ENCODE assay signal across 8 mouse cellular contexts in the genomic region with DNA sequence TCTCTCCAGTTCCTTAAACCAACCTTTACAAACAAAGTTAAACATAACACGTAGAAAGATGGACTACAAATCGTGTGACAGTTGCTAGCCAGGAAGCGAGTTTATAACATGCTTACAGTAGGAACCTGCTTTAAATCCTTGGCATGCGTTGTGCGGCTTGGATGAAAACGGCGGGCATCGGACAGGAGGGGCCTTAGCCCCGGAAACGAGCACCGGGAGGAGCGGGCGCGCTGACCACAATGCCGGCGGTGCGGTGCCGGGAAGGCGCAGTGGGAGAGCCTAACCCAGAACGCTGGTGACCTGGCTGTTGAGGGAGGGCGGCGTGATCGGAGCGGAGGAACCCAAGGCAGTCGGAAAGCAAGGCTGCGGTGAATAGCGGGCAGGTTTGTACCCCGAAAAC. TPM values are rescaled to one million over a fixed set of nuclear protein-coding genes. Genes with fewer than 3 reads are reported as not detected.
DNase-seq lines count a peak whose midpoint lies in the region; ATAC-seq lines count a peak whose summit lies in the region.

No protein-coding gene starts in this region.

- H3K27me3 ChIP-seq in forebrain, embryonic 15.5 days = peaks cover 8% of the 10 kb centered on the region
- H3K27me3 ChIP-seq in kidney, embryonic 16.5 days (ENCODE audit: insufficient read depth, low read length) = peaks cover 11% of the 10 kb centered on the region
- peaks cover 30% of the 10 kb centered on the region for H3K27me3 ChIP-seq in midbrain, embryonic 10.5 days (ENCODE audit: low read depth, poor library complexity, severe bottlenecking)

- H3K4me2 ChIP-seq in forebrain, embryonic 15.5 days (replicated peaks) = peak overlapping the region; percentile 82
- H3K4me2 ChIP-seq in kidney, embryonic 16.5 days (replicated peaks; ENCODE audit: low read depth, low read length) = peak overlapping the region; percentile 86

- peak overlapping the region; percentile 59 for H3K9ac ChIP-seq in forebrain, embryonic 15.5 days (replicated peaks)
- peak overlapping the region; percentile 66 for H3K9ac ChIP-seq in kidney, embryonic 16.5 days (replicated peaks; ENCODE audit: low read length)

- H3K4me3 ChIP-seq in forebrain, embryonic 15.5 days = peak overlapping the region; percentile 42
- peak overlapping the region; percentile 55 for H3K4me3 ChIP-seq in kidney, embryonic 16.5 days (ENCODE audit: low read length)
- peak overlapping the region; percentile 64 for H3K4me3 ChIP-seq in midbrain, embryonic 10.5 days

- 2% methylated on average over 28 of the region's 28 CpGs for WGBS in forebrain, embryonic 15.5 days
- under 1% methylated on average over 28 of the region's 28 CpGs for WGBS in kidney, embryonic 16.5 days
- WGBS in midbrain, embryonic 10.5 days = 2% methylated on average over 28 of the region's 28 CpGs

- peak; percentile 22 to 43 for DNase-seq in cerebellum, postnatal 25 days
- no peak for DNase-seq in cerebellum, postnatal 4 days (ENCODE audit: low spot score in 2 of 2)
- DNase-seq in ZHBTc4 (ENCODE audit: low read depth, low spot score) = peak; percentile 40
- peak; percentile 57 for DNase-seq in midbrain, embryonic 10.5 days (ENCODE audit: low spot score)
- DNase-seq in frontal cortex, postnatal 14 days (ENCODE audit: low spot score in 2 of 2) = no peak
- no peak for DNase-seq in left cerebral cortex, adult 18-20 months (ENCODE audit: low spot score in 2 of 2)

- ATAC-seq in forebrain, embryonic 15.5 days (replicated peaks) = no peak
- no peak for ATAC-seq in kidney, embryonic 16.5 days (ENCODE audit: low FRiP score, low TSS enrichment)

- H3K27ac ChIP-seq in forebrain, embryonic 15.5 days (replicated peaks) = no peak overlapping the region
- H3K27ac ChIP-seq in kidney, embryonic 16.5 days (ENCODE audit: low read length) = no peak overlapping the region
- H3K27ac ChIP-seq in midbrain, embryonic 10.5 days (replicated peaks) = peak overlapping the region; percentile 81

- peaks cover 11% of the 10 kb centered on the region for H3K4me1 ChIP-seq in forebrain, embryonic 15.5 days
- H3K4me1 ChIP-seq in kidney, embryonic 16.5 days (ENCODE audit: insufficient read depth, low read length) = 0 out of 2 replicates have a peak, but pooled peaks cover 4% of the 10 kb centered on the region
- peaks cover 8% of the 10 kb centered on the region for H3K4me1 ChIP-seq in midbrain, embryonic 10.5 days

- no peaks in the 10 kb centered on the region for H3K36me3 ChIP-seq in forebrain, embryonic 15.5 days
- no peaks in the 10 kb centered on the region for H3K36me3 ChIP-seq in kidney, embryonic 16.5 days (ENCODE audit: insufficient read depth, low read length)
- H3K36me3 ChIP-seq in midbrain, embryonic 10.5 days = no peaks in the 10 kb centered on the region

- no peaks in the 10 kb centered on the region for H3K9me3 ChIP-seq in forebrain, embryonic 15.5 days
- H3K9me3 ChIP-seq in kidney, embryonic 16.5 days (ENCODE audit: low read length) = no peaks in the 10 kb centered on the region
- no peaks in the 10 kb centered on the region for H3K9me3 ChIP-seq in midbrain, embryonic 10.5 days (replicated peaks)

RNA-seq across cellular contexts. Expression of a gene that starts 30.4 kb away (rescaled TPM):
- polyA plus RNA-seq in forebrain, embryonic 15.5 days (2015; fragmentation: Nextera tagmentation; extraction: Ambion mirVana) = 196 TPM in 2 replicates
- 200 and 219 TPM in 2 replicates for polyA plus RNA-seq in kidney, embryonic 16.5 days (2015; fragmentation: Nextera tagmentation; extraction: Ambion mirVana)
- 206 and 215 TPM in 2 replicates for polyA plus RNA-seq in midbrain, embryonic 10.5 days (2016; fragmentation: Nextera tagmentation; extraction: Ambion mirVana)
- total RNA-seq in left cerebral cortex, adult 18-20 months (2021) = 100 to 1,000 TPM; 182 to 184 TPM

RNA-seq across cellular contexts. Expression of a gene that starts 32.5 kb away (rescaled TPM):
- 65.2 and 69.0 TPM in 2 replicates for polyA plus RNA-seq in forebrain, embryonic 15.5 days (2015; fragmentation: Nextera tagmentation; extraction: Ambion mirVana)
- 41.5 and 47.9 TPM in 2 replicates for polyA plus RNA-seq in kidney, embryonic 16.5 days (2015; fragmentation: Nextera tagmentation; extraction: Ambion mirVana)
- polyA plus RNA-seq in midbrain, embryonic 10.5 days (2016; fragmentation: Nextera tagmentation; extraction: Ambion mirVana) = 44.8 and 50.2 TPM in 2 replicates
- total RNA-seq in left cerebral cortex, adult 18-20 months (2021) = 100 to 1,000 TPM; 110 to 115 TPM

RNA-seq across cellular contexts. Expression of a gene that starts 48.6 kb away (rescaled TPM):
- 127 and 130 TPM in 2 replicates for polyA plus RNA-seq in forebrain, embryonic 15.5 days (2015; fragmentation: Nextera tagmentation; extraction: Ambion mirVana)
- polyA plus RNA-seq in kidney, embryonic 16.5 days (2015; fragmentation: Nextera tagmentation; extraction: Ambion mirVana) = 177 and 196 TPM in 2 replicates
- polyA plus RNA-seq in midbrain, embryonic 10.5 days (2016; fragmentation: Nextera tagmentation; extraction: Ambion mirVana) = 161 and 178 TPM in 2 replicates
- 10 to 100 TPM; 90.5 to 94.1 TPM for total RNA-seq in left cerebral cortex, adult 18-20 months (2021)

RNA-seq across cellular contexts. Expression of a gene that starts 49.0 kb away (rescaled TPM):
- polyA plus RNA-seq in forebrain, embryonic 15.5 days (2015; fragmentation: Nextera tagmentation; extraction: Ambion mirVana) = 0.25 and 0.32 TPM in 2 replicates
- 0.96 and 1.1 TPM in 2 replicates for polyA plus RNA-seq in kidney, embryonic 16.5 days (2015; fragmentation: Nextera tagmentation; extraction: Ambion mirVana)
- polyA plus RNA-seq in midbrain, embryonic 10.5 days (2016; fragmentation: Nextera tagmentation; extraction: Ambion mirVana) = 0.41 and 0.58 TPM in 2 replicates
- 1 to 10 TPM in 1 of 2 experiments, under 1 TPM in 1; 0.58 to 1.1 TPM for total RNA-seq in left cerebral cortex, adult 18-20 months (2021)

RNA-seq across cellular contexts. Expression of a gene that starts 49.9 kb away (rescaled TPM):
- polyA plus RNA-seq in forebrain, embryonic 15.5 days (2015; fragmentation: Nextera tagmentation; extraction: Ambion mirVana) = 31.7 and 34.3 TPM in 2 replicates
- 39.3 and 41.3 TPM in 2 replicates for polyA plus RNA-seq in kidney, embryonic 16.5 days (2015; fragmentation: Nextera tagmentation; extraction: Ambion mirVana)
- 23.8 and 32.3 TPM in 2 replicates for polyA plus RNA-seq in midbrain, embryonic 10.5 days (2016; fragmentation: Nextera tagmentation; extraction: Ambion mirVana)
- 10 to 100 TPM; 26.2 to 26.7 TPM for total RNA-seq in left cerebral cortex, adult 18-20 months (2021)

Comparison
In these comparisons a context has a peak if more than half of its experiments do, and no peak if none do; other contexts are left out.
1. DNase-seq: peak in cerebellum, postnatal 25 days (2 of 2), ZHBTc4 (single experiment) and midbrain, embryonic 10.5 days (single experiment); none in cerebellum, postnatal 4 days (0 of 2), frontal cortex, postnatal 14 days (0 of 2) and left cerebral cortex, adult 18-20 months (0 of 2).
2. Peak in every context shown above with its lines, with median percentiles within 50 percentile points of each other: H3K4me3 ChIP-seq.